Mouse (Mus musculus): ENCODE measurements around the gene Spin1. TPM values are rescaled to one million over a fixed set of nuclear protein-coding genes. Genes with fewer than 3 reads are reported as not detected.

Spin1 gene
- polyA plus RNA-seq, 1 experiment from 2014 or later: 111 TPM

DNA sequence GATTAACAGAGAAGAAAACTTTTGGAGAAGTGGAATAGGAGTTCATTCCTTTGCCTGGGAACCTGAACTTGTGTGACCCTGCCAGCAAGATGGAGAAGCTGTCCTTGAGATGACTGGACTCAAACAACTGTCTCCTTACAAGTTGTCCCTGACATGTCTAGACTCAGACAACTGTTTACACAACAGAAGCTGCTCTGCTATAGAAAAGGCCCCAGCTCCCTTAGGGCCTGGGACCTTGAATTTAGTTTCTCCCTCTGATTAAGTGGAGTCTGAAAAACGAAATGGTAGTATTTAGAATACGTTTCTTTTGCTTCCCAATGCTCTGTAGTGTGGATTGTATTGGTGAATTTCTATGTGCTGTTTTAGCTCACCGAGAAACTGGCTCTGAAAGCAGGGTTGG, 84.2 kb downstream of the Spin1 start:
- no peaks in the 10 kb centered on the region for H3K4me1 ChIP-seq
- no peak for ATAC-seq (ENCODE audit: low FRiP score, low read depth)
- no peaks in the 10 kb centered on the region for H3K9me3 ChIP-seq
- no peak overlapping the region for H3K9ac ChIP-seq
- no peak overlapping the region for H3K27ac ChIP-seq
- WGBS: 81% methylated on average over 3 of the region's 3 CpGs
- H3K4me2 ChIP-seq (replicated peaks): no peak overlapping the region
- H3K36me3 ChIP-seq: no peaks in the 10 kb centered on the region
- no peak overlapping the region for H3K4me3 ChIP-seq
- H3K27me3 ChIP-seq (replicated peaks): no peaks in the 10 kb centered on the region

GRCm38 (mm10) chr13:51190336-51190735, 89.7 kb downstream of the Spin1 start:
- 63% methylated on average over 3 of the region's 3 CpGs for WGBS
- no peak overlapping the region for H3K4me2 ChIP-seq (replicated peaks)
- H3K27ac ChIP-seq: no peak overlapping the region
- no peaks in the 10 kb centered on the region for H3K4me1 ChIP-seq
- no peaks in the 10 kb centered on the region for H3K36me3 ChIP-seq
- no peaks in the 10 kb centered on the region for H3K9me3 ChIP-seq
- no peak overlapping the region for H3K9ac ChIP-seq
- no peaks in the 10 kb centered on the region for H3K27me3 ChIP-seq (replicated peaks)
- ATAC-seq (ENCODE audit: low FRiP score, low read depth): no peak
- H3K4me3 ChIP-seq: no peak overlapping the region

- 86% methylated on average over 6 of the region's 6 CpGs for WGBS
- Histone ChIP-seq H3K4me3 (no peak overlapping the region), H3K27me3 (replicated peaks) (no peaks in the 10 kb centered on the region), H3K27ac (no peak overlapping the region), H3K9ac (no peak overlapping the region), H3K9me3 (no peaks in the 10 kb centered on the region), H3K4me2 (replicated peaks) (no peak overlapping the region), H3K4me1 (no peaks in the 10 kb centered on the region), H3K36me3 (no peaks in the 10 kb centered on the region)
- ATAC-seq (ENCODE audit: low FRiP score, low read depth): no peak
Observed at GRCm38 (mm10) chr13:51191416-51192140, 90.9 kb downstream of the Spin1 start.

DNA sequence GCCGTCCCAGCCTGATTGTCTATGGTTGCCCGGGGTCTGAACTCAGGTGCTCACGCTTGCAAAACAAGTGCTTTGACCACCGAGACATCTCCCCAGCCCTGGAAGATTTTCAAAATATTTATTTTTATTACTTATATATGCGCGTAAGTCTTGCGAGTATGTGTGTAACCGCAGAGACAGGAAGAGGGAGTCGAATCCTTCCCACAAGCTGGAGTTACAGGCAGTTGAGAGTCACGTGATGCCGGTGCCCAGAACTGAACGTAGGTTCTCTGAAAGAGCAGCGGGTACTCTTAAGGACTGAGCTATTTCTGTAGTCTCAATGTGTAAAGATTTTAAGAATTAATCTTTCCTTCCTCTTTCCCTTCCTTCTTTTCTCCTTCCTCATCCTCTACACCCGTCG, 93.2 kb downstream of the Spin1 start:
- no peak overlapping the region for H3K4me3 ChIP-seq
- H3K9me3 ChIP-seq: no peaks in the 10 kb centered on the region
- H3K27me3 ChIP-seq (replicated peaks): no peaks in the 10 kb centered on the region
- 0 out of 2 replicates have a peak, but pooled peaks cover 7% of the 10 kb centered on the region for H3K4me1 ChIP-seq
- no peak overlapping the region for H3K4me2 ChIP-seq (replicated peaks)
- H3K9ac ChIP-seq: no peak overlapping the region
- H3K27ac ChIP-seq: no peak overlapping the region
- WGBS: 90% methylated on average over 15 of the region's 15 CpGs
- ATAC-seq (ENCODE audit: low FRiP score, low read depth): no peak
- no peaks in the 10 kb centered on the region for H3K36me3 ChIP-seq

DNA sequence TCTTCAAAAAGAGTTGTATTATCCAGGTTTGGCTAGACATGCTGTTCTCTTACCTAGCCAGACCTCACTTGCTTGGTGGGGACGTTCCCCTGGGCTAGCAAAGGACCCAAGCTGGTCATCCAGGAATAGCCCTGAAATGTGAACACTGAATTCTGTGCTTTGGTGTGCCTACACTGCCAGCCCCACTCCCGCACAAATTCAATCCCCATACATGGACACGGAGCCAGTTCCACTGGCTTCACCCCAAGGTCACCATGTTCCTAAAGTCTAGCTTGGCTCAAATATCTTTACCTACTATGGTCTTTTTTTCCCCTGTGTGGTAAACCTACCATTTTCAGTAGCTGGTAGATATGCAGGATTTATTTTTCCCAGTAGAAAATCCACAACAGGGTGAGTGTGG, 97.0 kb downstream of the Spin1 start:
- no peak overlapping the region for H3K27ac ChIP-seq
- no peaks in the 10 kb centered on the region for H3K36me3 ChIP-seq
- ATAC-seq (ENCODE audit: low FRiP score, low read depth): no peak
- H3K9me3 ChIP-seq: peaks cover 9% of the 10 kb centered on the region
- H3K4me3 ChIP-seq: no peak overlapping the region
- H3K4me2 ChIP-seq (replicated peaks): no peak overlapping the region
- H3K4me1 ChIP-seq: 0 out of 2 replicates have a peak, but pooled peaks cover 7% of the 10 kb centered on the region
- no peak overlapping the region for H3K9ac ChIP-seq
- 89% methylated on average over 3 of the region's 3 CpGs for WGBS
- no peaks in the 10 kb centered on the region for H3K27me3 ChIP-seq (replicated peaks)

DNA sequence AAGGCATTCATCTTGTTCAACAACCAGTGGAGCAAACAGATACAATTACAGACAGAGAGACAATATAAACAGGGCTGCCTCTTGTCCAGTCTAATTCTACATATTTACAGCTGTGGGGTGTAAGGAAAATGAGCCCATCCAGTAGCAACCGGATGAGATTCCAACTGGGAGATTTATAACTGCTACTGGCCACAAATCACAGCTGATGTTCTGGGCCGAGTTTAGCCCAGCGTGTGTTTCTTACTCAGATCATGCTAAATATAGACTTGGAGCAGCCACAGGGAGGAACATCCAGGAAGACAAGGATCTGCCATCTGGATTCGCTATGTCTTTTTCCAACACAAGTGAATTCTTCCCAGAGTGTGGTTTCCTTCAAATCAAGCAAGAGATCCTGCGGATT, 97.5 kb downstream of the Spin1 start:
- H3K27ac ChIP-seq: no peak overlapping the region
- no peak overlapping the region for H3K4me2 ChIP-seq (replicated peaks)
- no peak overlapping the region for H3K4me3 ChIP-seq
- WGBS: 49% methylated on average over 5 of the region's 5 CpGs
- H3K36me3 ChIP-seq: no peaks in the 10 kb centered on the region
- ATAC-seq (ENCODE audit: low FRiP score, low read depth): no peak
- peaks cover 9% of the 10 kb centered on the region for H3K9me3 ChIP-seq
- H3K27me3 ChIP-seq (replicated peaks): no peaks in the 10 kb centered on the region
- 0 out of 2 replicates have a peak, but pooled peaks cover 7% of the 10 kb centered on the region for H3K4me1 ChIP-seq
- no peak overlapping the region for H3K9ac ChIP-seq

Other genes with a start within 250 kb of the Spin1 start
- gene Nxnl2, start 70.1 kb downstream of the Spin1 start, polyA plus RNA-seq (2016; fragmentation: Nextera tagmentation; extraction: Ambion mirVana): 0.77 and 0.86 TPM in 2 replicates